Mouse (Mus musculus) forebrain, embryonic 11.5 days (tissue): Measurements from ENCODE around the gene Aaed1. TPM values are rescaled to one million over a fixed set of nuclear protein-coding genes. Genes with fewer than 3 reads are reported as not detected.

Source experiments
- polyA plus RNA-seq: library from polyadenylated mRNA; unstranded; fragments of >200 nt; fragmentation: Nextera tagmentation; extraction: Ambion mirVana; gene quantifications from 2 replicates; pipeline ENCODE4 v1.2.1, GENCODE M21; 2014

The Aaed1 gene
- polyA plus RNA-seq, 1 experiment from 2014 or later = 20.1 TPM

Other genes with a start within 250 kb of the Aaed1 start
- gene Hsd17b3, start 223.5 kb downstream of the Aaed1 start, polyA plus RNA-seq = 0.29 TPM in 1 of 2 replicates, not detected in the other
- gene Slc35d2, start 183.3 kb downstream of the Aaed1 start, polyA plus RNA-seq = 2.2 and 3.1 TPM in 2 replicates
- 27.2 and 29.8 TPM in 2 replicates for gene Zfp367, start 159.5 kb downstream of the Aaed1 start, polyA plus RNA-seq
- 20.4 and 22.5 TPM in 2 replicates for gene Habp4, start 150.9 kb downstream of the Aaed1 start, polyA plus RNA-seq
- gene Cdc14b, start 37.4 kb downstream of the Aaed1 start, polyA plus RNA-seq = 12.7 and 13.7 TPM in 2 replicates
- gene Ctsl, start 58.2 kb upstream of the Aaed1 start, polyA plus RNA-seq = 119 and 122 TPM in 2 replicates
- gene Cdk20, start 119.6 kb upstream of the Aaed1 start, polyA plus RNA-seq = 9.4 and 9.5 TPM in 2 replicates
- not detected in 2 replicates for gene Fam240b, start 185.1 kb upstream of the Aaed1 start, polyA plus RNA-seq